Mouse (Mus musculus): Measurements from ENCODE around the gene Cdc123.
"Not testable (repeated sequence)": the region's sequence is repeated elsewhere in the genome, so short reads cannot be mapped to it uniquely, and the experiment has no call there.

Gene Cdc123

DNA sequence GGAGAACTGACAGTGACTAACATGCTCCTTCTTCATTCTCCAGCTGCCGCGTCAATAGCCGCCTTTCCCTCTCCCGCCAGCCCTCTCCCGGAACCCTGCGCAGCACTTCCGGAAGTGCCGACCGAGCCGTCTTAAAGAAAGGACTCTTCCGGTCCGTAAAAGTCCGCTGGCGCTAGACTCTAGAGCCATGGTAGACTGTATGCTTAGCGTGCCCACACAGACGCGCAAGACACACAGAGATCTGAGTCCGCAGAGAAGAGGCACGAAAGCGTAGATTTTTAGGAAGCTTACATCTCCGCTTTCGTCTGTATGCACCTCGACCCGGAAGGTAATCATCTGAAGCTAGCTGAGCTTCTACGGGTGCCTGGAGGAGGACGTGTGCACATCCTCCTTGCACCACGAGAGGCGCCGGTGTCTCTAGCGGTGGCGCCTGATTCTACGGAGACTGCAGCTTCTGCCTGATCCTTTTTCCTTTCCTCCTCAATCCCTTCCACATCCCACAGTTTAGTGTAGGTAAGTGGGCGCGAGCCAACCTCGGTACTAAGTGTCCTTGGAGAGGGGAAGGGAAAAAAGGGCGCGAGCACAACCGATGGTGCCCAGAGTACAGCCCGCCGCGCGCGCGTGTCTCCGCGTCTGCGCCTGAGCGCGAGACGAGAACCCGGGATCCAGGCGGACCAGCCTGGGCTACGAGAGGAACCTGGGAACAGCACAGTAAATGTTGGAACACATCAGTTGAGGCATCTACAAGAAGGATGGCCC, at the start of gene Cdc123, which contains the start of gene Nudt5:
Cdc123 (minus strand) TSS at position 292 of the 759 bp plus-strand sequence.
Nudt5 (plus strand) TSS at position 147 of the 759 bp plus-strand sequence.
- ATAC-seq (ENCODE audit: insufficient number of reproducible peaks, low FRiP score, low TSS enrichment): peak; percentile 95

DNA sequence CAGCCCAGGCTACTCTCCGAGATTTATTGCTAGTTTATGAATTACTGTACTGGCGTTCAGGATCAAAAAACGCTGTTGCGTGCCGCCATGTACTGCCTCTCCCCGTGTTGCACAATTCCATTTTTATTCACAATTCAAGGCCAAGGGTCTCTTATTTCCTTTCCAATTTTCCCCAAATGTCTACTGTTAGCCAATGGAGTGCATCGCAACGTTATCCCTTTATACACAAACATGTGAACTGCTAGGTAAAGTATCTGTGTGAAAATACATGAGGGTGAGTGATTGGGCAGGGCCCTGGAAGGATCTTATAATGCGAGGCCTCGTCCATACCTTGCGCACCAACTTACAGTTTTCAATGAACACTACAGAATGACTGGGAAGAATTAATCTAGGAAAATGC, 49.3 kb upstream of the Cdc123 start:
- no peak for ATAC-seq (ENCODE audit: insufficient number of reproducible peaks, low FRiP score, low TSS enrichment)

DNA sequence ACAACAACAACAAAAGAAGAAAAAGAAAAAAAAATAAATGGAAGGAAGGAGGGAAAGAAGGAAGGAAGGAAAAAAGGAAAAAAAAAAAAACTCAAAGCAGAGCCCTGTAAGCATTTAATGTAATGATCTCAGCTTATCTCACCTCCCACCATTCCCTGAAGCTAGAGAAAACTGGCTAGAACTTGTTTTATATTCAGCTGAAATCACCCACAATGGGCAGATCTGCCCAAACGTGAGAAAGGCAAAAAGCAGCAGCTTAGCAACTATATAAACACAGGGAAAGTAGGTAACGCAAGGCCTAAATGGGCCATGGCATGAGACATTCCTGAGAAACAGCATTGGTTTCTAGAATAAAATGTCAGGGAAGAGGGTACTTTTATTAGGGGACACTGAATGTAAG, 44.4 kb upstream of the Cdc123 start:
- ATAC-seq (ENCODE audit: insufficient number of reproducible peaks, low FRiP score, low TSS enrichment): no peak

DNA sequence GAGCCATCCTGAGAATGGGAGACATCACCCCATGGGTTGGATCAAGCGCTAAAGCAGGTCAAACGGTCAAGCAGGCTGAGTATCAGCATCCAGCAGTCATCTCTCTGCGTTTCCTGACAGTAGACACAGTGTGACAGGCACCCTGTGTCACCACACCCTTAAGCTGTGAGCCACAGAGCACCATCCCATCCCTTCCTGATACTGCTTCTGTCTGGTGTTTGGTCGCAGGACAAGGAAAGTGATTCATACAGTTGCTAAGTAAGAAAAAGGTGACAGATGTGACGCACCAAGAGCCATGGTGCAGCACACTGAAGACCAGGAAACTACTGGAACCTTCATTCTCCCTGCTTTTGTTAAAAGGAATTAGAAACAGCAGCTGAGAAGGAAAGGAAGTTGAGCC, 43.9 kb upstream of the Cdc123 start:
- no peak for ATAC-seq (ENCODE audit: insufficient number of reproducible peaks, low FRiP score, low TSS enrichment)

DNA sequence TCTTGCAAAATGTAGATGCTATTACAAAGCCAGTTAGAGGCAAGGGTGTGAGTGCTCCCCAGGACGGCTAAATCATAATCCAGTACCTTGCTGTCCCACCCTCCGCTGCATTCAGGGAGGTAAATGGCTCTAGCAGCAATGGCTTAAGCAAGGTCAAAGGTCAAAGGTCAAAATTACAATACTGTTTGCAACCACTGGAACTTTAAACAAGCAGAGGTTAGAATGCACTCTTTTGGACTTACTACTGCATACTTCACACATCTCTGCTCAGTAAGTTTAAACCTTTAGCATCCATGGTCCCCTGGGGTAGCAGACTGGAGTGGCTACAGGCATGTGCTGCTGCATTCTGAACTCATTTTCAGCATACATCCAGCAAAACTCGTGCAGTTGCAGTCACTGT, 32.5 kb upstream of the Cdc123 start:
- ATAC-seq (ENCODE audit: insufficient number of reproducible peaks, low FRiP score, low TSS enrichment): no peak

DNA sequence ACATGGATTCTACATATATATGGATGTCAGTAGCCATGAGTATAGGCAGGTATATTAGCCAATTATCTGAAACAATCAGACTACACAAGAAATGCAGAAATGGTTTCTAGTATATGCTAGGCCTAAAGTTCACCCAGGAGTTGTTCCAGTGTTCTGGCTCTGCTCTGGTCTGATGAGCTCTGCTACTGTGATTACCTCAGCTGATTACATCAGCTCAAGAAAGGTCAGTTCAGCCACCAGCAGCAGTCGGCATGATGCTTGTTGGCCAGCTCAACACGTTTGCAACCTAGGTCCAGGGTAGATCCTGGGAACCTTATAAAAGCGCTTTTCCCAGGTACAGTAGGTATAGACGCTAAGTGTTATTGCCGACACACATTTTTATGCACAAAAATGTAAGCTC, 24.8 kb upstream of the Cdc123 start:
- no peak for ATAC-seq (ENCODE audit: insufficient number of reproducible peaks, low FRiP score, low TSS enrichment)

DNA sequence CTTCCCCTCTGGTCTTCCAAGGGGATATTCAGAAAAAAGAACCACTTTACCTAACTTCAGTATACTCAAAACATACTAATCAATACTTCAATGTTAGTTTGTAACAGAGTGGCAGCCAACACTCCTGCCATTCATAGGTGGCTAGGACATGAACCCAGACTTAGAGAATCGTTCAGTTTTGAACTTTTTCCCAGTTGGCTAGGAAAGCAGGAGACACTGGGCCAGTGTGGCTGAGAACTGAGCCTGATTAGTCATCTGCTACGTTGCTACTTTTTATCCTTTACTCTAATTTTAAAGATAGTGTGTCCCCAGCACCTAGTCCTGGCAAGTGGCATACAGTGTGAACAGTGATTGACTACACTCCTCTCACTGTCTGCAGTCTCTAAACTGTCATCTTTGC, 22.7 kb upstream of the Cdc123 start:
- ATAC-seq (ENCODE audit: insufficient number of reproducible peaks, low FRiP score, low TSS enrichment): no peak

DNA sequence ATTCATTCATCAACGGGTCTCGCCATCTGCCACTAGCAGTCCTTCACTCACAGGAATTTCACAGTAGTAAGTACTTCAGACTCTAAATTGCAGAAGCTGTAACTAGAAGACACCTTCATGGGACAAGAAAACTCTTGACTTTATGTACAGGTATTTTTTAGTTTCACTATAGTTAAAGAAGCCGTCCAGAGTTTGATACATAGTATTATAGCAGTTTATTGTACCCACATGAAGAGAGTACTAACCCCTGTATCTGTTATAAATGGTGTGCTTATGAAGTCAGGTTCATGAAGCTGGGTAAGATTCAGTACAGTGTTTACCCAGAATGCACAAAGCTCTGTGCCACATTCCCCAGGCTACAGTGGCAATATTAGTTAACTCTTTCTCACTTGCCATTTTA, 17.9 kb upstream of the Cdc123 start, which contains the start of gene Gm13199:
Gm13199 (minus strand) TSS at position 101 of the 400 bp plus-strand sequence.
- no peak for ATAC-seq (ENCODE audit: insufficient number of reproducible peaks, low FRiP score, low TSS enrichment)

DNA sequence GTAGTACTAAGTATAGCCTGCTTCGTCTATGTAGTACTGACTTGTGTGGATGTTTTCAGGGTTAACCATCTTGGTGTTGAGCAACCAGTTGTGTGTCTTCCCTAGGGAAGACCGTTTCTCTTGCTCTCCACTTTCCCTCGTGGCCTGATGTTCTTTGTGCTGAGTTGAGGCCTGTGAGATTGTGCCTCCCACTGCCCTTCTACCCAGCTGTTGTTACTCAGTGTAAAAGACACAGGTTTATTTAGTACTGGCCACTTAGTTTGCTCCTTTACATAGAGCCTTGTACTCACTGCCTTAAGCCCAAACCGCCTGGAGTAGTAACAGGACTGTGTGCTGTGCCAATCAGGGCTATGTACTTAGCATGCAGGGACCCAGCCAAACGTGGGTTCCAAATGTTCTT, 6.9 kb upstream of the Cdc123 start:
- ATAC-seq (ENCODE audit: insufficient number of reproducible peaks, low FRiP score, low TSS enrichment): no peak

DNA sequence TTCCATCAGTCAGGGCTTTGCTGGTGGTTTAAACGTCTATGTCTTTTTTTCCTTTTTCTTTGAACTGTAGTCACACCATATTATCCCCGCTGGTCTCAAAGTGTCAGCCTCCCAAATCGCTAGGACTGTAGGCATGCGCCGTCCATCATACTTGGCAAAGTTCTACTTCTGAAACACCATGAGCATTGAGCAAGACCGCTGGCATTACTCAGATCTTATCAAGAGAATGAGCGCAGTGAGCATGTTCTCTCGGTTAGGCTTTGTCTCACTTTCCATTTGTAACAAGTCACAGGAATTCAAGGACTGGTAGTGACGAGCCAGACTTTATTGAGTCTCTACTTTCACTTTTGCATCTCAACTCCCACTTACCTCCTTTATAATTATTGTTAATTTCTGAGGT, 6.2 kb upstream of the Cdc123 start:
- ATAC-seq (ENCODE audit: insufficient number of reproducible peaks, low FRiP score, low TSS enrichment): no peak

DNA sequence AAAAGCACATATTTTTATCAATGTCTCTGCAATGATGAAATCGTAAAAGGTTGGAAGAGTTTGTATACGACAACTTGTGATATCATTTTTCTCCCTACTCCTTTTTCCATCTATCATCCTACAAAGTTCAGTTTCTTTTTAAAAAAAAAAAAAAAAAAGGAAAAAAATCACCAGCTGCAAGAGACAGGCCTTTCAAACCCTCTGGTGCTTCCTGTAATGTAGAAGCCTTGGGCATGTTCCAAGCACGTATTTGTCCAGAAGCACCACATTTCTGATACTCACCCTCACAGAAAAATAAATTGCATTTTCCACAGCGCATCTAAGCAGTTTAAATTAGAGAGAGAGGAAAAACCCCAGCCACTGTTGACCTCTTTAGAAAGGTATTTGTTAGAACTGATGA, 862 bp upstream of the Cdc123 start:
- ATAC-seq (ENCODE audit: insufficient number of reproducible peaks, low FRiP score, low TSS enrichment): no peak

DNA sequence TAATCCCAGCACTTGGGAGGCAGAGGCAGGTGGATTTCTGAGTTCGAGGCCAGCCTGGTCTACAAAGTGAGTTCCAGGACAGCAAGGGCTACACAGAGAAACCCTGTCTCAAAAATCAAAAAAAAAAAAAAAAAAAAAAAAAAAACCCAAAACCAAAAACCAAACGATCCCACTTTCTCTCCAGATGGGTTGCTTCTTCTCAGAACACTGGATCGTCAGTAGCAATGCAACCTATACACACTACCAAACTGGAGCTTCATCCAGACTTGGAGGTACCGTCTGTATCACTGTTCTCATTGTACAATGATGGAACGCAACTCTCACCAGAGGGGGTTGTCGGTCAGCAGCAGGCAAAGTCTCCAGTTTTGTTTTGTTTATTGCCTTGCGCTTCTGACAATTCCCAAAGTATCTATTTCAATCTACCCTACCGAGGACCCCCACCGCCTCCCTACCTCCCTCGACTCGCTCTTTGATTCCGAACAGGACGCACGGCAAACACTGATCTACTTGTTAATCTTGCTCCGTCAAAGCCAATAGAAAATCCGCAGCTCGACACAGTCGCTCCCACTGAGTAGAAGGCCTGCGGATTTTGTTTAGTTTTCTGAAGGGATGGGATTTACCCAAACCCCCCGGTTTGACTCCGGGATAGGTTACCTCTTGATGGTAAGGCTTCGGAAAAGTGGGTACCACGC, 637 bp downstream of the Cdc123 start:
- ATAC-seq (ENCODE audit: insufficient number of reproducible peaks, low FRiP score, low TSS enrichment): peak; percentile 6

DNA sequence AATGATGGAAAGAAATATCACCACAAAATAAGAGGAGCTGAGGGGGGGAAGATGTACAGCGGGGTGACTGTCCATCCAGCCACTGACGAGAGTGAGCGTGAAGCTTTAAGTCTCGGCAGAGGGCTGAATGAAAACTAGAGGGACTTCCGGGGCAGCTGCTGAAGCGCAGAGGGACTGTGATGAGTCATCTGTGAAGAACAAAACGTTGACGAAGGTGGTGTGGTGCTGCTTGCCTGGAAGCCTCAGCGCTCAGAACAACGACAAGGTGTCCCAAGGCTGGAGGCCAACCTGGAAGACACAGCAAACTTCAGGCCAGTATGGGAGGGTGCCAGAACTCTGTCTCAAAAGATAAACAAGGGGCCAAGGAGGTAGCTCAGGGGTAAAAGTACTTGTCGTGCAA, 4.1 kb downstream of the Cdc123 start:
- no peak for ATAC-seq (ENCODE audit: insufficient number of reproducible peaks, low FRiP score, low TSS enrichment)

DNA sequence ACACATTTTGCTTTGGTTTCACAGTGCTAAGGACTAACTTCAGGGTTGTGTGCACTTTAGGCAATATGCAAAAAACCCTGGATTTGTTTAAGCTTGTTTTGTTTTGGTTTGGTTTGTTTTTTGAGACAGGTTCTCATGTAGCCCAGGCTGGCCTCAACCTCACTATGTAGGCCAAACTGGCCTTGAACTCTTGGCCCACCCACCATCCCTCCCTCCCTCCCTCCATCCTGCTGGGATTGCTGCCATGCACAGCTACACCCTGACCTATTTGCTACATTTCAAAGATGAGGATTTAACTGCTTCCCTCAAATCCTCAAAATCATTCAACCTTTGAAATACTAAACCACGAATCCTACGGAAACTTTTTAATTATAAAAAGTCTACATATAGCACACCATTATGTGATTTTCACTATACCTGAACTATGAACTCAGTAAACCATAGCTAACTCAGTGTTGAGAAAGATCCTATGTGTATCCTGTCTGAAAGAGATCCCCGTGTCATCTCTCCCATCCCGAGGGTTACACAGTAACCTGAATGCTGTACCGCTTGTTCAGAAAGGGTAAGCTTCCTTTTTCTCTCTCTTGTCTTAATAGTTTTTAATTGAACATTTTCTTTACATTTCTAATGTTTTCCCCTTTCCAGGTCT, 19.6 kb downstream of the Cdc123 start:
- no peak for ATAC-seq (ENCODE audit: insufficient number of reproducible peaks, low FRiP score, low TSS enrichment)

DNA sequence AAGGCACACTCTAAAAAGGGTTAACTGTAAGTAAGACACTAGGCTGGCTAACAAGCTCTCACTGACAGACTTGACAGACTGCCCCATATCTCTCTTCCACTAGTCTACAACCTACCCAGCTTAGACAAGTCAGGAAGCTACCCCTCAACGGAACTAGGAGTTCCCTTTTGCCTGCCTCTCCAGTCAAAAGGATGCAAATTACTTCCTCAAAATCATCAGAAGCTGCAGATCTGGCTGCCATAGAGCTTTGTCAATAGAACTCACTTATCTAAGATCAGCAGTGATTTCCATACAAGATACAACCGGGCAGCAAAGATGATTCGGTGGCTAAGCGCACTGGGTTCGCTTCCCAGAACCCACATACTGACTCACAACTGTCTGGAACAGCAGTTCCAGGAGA, 20.3 kb downstream of the Cdc123 start:
- ATAC-seq (ENCODE audit: insufficient number of reproducible peaks, low FRiP score, low TSS enrichment): no peak

DNA sequence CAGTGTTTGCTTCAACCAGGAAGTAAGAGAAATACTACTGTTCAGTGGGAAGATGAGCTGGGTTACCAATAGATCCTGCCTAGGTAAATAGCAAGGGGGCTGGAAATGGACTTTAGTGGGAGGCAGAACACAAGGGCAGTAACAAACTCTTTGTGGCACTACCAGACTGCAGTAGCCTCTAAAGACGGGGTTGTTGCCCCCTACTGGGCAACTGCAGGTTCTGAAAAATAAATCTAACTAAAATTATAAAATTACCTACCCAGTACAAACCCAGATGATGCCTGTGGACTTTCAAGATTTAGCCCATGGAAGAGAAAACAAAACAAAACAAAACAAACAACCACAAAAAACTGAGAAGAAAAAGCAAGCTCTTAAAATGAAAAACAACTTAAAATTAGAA, 20.8 kb downstream of the Cdc123 start:
- ATAC-seq (ENCODE audit: insufficient number of reproducible peaks, low FRiP score, low TSS enrichment): no peak

DNA sequence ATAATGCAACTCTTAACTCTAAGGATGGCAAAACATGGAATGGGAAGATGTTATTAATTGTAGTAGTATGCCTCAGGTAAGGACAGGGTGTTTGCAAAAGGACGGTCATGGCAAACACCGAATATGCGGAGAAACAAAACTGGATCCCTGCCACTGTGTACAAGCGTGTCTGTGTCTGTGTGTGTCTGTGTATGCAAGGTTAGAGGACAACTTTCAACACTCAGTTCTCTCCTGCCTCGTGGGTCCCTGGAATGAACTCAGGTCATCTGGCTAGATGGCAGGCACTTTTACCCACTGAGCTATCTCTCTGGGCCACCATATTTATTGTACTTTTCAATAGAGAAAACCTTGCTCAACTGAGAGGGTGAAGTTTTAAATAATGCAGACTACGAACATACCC, 22.5 kb downstream of the Cdc123 start:
- no peak for ATAC-seq (ENCODE audit: insufficient number of reproducible peaks, low FRiP score, low TSS enrichment)

DNA sequence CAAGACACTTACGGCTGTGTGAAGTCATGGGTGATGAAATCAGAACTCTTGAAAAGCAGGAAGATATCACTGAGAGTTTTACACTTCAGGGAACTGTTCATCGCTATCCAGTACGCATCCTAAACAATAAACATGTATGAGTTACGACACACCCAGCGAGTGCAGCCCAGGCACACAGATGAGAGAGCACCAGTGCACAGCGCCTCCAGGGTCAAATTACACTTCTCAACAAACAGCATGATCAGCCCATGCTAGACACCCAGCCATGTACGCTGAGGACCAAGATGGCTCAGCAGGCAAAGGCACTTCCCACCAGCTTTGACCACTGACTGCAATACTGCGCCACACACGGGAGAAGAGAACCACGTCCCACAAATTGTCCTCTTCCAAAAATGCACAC, 23.7 kb downstream of the Cdc123 start:
- ATAC-seq (ENCODE audit: insufficient number of reproducible peaks, low FRiP score, low TSS enrichment): no peak

DNA sequence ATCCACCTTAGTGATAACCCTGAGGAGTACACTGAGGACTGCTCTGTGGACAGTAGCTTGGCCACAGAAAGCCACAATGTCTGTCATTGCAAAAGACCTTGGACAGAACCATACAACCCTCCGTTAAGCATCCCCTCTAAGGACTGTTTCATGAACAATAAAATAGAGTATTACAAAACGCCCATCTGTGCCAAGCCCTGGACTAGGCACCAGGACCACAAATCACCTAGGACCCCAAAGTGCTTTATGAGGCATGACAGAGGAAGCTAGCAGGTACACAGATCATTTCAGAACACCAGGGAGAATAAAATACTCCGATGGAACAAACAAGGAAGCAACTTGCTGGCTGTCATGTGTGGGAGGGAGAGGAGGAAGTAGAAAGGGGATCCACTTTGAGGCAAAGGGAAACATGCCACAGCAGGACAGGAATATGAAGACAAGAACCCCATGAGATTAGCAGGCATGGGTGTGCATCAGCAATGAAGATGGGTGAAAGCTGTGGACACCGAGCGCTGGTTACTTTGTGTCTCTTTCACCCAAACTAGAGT, 33.7 kb downstream of the Cdc123 start:
- ATAC-seq (ENCODE audit: insufficient number of reproducible peaks, low FRiP score, low TSS enrichment): no peak

DNA sequence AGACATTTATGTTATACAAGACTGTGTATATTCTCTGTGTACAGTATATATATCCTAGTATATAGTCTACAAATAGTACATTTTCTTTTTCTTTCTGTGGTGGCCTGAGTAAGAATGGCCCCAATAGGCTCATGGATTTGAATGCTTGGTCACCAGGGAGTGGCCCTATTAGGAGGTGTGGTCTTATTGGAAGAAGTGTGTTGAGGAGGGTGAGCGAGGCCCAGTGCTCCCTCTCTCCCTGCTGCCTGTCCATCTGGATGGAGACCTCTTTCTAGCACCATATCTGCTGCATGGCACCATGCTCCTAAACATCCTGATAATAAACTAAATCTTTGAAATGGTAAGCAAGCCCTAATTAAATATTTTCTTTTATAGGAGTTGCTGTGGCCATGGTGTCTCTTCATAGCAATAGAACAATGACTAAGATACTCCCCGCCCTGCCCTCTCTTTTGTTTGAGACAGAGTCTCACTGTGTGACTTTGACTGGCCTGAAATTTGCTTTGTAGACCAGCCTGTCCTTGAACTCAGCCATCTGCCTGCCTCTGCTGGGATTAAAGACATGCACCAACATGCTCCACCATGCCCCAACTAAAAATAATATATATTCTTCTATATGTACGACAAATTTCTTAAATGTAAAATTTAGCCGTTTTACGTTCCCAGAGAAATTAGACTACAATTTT, 34.8 kb downstream of the Cdc123 start:
- ATAC-seq (ENCODE audit: insufficient number of reproducible peaks, low FRiP score, low TSS enrichment): no peak

DNA sequence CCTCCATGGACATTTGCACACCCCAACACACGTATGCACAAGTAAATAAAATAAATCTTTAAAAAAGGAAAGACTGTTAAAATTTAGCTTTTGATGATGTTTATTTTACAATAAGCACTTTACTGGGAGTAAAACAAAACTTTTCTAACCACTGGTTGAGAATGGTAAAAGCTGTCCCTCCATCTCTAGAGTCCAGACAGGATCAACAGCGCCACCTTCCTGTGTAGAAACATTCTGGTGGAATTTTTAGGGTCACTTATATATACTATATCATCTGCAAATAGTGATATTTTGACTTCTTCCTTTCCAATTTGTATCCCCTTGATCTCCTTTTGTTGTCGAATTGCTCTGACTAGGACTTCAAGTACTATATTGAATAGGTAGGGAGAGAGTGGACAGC, 38.8 kb downstream of the Cdc123 start:
- ATAC-seq (ENCODE audit: insufficient number of reproducible peaks, low FRiP score, low TSS enrichment): not testable (repeated sequence)
